Mouse (Mus musculus): ENCODE data around the gene Trim66. TPM values are rescaled to one million over a fixed set of nuclear protein-coding genes. Genes with fewer than 3 reads are reported as not detected.

The Trim66 gene
- polyA plus RNA-seq, 1 experiment from 2014 or later: 0.01 TPM

GRCm38 (mm10) chr7:109445012-109445411 is 62.9 kb downstream of the Trim66 start:
- Histone ChIP-seq H3K27me3 (peaks cover 16% of the 10 kb centered on the region), H3K4me2 (no peak overlapping the region), H3K4me1 (replicated peaks) (no peaks in the 10 kb centered on the region), H3K9ac (no peak overlapping the region), H3K27ac (no peak overlapping the region), H3K36me3 (no peaks in the 10 kb centered on the region), H3K9me3 (replicated peaks) (no peaks in the 10 kb centered on the region), H3K4me3 (replicated peaks) (no peak overlapping the region)
- ATAC-seq (ENCODE audit: low read depth): no peak
- 10% methylated on average over 6 of the region's 6 CpGs for WGBS (ENCODE audit: insufficient replicate concordance)
- DNase-seq: no peak

- Histone ChIP-seq H3K9me3 (replicated peaks) (no peaks in the 10 kb centered on the region), H3K27me3 (peaks cover 38% of the 10 kb centered on the region), H3K4me1 (replicated peaks) (peaks cover 7% of the 10 kb centered on the region), H3K4me2 (no peak overlapping the region), H3K27ac (no peak overlapping the region), H3K36me3 (no peaks in the 10 kb centered on the region), H3K4me3 (replicated peaks) (no peak overlapping the region), H3K9ac (no peak overlapping the region)
- ATAC-seq (ENCODE audit: low read depth) (no peak), DNase-seq (no peak)
- 64% methylated on average over 5 of the region's 5 CpGs for WGBS (ENCODE audit: insufficient replicate concordance)
Observed at GRCm38 (mm10) chr7:109442739-109443138, 65.2 kb downstream of the Trim66 start.

GRCm38 (mm10) chr7:109440697-109441269 is 67.2 kb downstream of the Trim66 start:
- no peak overlapping the region for H3K27ac ChIP-seq
- peaks cover 52% of the 10 kb centered on the region for H3K27me3 ChIP-seq
- H3K36me3 ChIP-seq: no peaks in the 10 kb centered on the region
- no peak for DNase-seq
- H3K9me3 ChIP-seq (replicated peaks): no peaks in the 10 kb centered on the region
- H3K4me1 ChIP-seq (replicated peaks): peaks cover 7% of the 10 kb centered on the region
- no peak for ATAC-seq (ENCODE audit: low read depth)
- no peak overlapping the region for H3K9ac ChIP-seq
- H3K4me3 ChIP-seq (replicated peaks): no peak overlapping the region
- WGBS (ENCODE audit: insufficient replicate concordance): 67% methylated on average over 9 of the region's 9 CpGs
- H3K4me2 ChIP-seq: no peak overlapping the region

GRCm38 (mm10) chr7:109438781-109439591 is 68.9 kb downstream of the Trim66 start, which contains the start of gene Stk33:
Gene Stk33, minus strand, starts transcription at chr7:109439081.
- DNase-seq (no peak), ATAC-seq (ENCODE audit: low read depth) (0 out of 2 replicates have a peak, but pooled peaks have one; percentile 5)
- Histone ChIP-seq H3K4me1 (replicated peaks) (peaks cover 7% of the 10 kb centered on the region), H3K4me3 (replicated peaks) (peak within 1 kb of the TSS; percentile 31), H3K9me3 (replicated peaks) (no peaks in the 10 kb centered on the region), H3K4me2 (peak within 1 kb of the TSS; percentile 60), H3K27ac (no peak within 1 kb of the TSS), H3K36me3 (no peaks in the 10 kb centered on the region), H3K27me3 (peaks cover 52% of the 10 kb centered on the region), H3K9ac (0 out of 2 replicates have a peak within 1 kb of the TSS, but pooled peaks have one; percentile 6)
- WGBS (ENCODE audit: insufficient replicate concordance): 2% methylated on average over 62 of the region's 62 CpGs

GRCm38 (mm10) chr7:109424422-109425159 is 83.3 kb downstream of the Trim66 start:
- no peaks in the 10 kb centered on the region for H3K9me3 ChIP-seq (replicated peaks)
- no peak for ATAC-seq (ENCODE audit: low read depth)
- DNase-seq: no peak
- H3K9ac ChIP-seq: no peak overlapping the region
- H3K4me2 ChIP-seq: no peak overlapping the region
- H3K27me3 ChIP-seq: peaks cover 3% of the 10 kb centered on the region; the same call in 1 of the 2 replicates
- WGBS (ENCODE audit: insufficient replicate concordance): 50% methylated on average over 3 of the region's 3 CpGs
- H3K4me3 ChIP-seq (replicated peaks): no peak overlapping the region
- H3K27ac ChIP-seq: no peak overlapping the region
- no peaks in the 10 kb centered on the region for H3K36me3 ChIP-seq
- H3K4me1 ChIP-seq (replicated peaks): no peaks in the 10 kb centered on the region

GRCm38 (mm10) chr7:109422803-109423202 is 85.1 kb downstream of the Trim66 start:
- ATAC-seq (ENCODE audit: low read depth): no peak
- WGBS (ENCODE audit: insufficient replicate concordance): 63% methylated on average over 8 of the region's 8 CpGs
- Histone ChIP-seq H3K9me3 (replicated peaks) (no peaks in the 10 kb centered on the region), H3K9ac (no peak overlapping the region), H3K27ac (no peak overlapping the region), H3K4me1 (replicated peaks) (no peaks in the 10 kb centered on the region), H3K27me3 (peaks cover 3% of the 10 kb centered on the region; the same call in 1 of the 2 replicates), H3K4me3 (replicated peaks) (no peak overlapping the region), H3K4me2 (no peak overlapping the region), H3K36me3 (no peaks in the 10 kb centered on the region)
- DNase-seq: no peak

GRCm38 (mm10) chr7:109405491-109405890 is 102.4 kb downstream of the Trim66 start:
- H3K36me3 ChIP-seq: no peaks in the 10 kb centered on the region
- H3K4me1 ChIP-seq (replicated peaks): no peaks in the 10 kb centered on the region
- no peaks in the 10 kb centered on the region for H3K9me3 ChIP-seq (replicated peaks)
- no peak overlapping the region for H3K4me3 ChIP-seq (replicated peaks)
- no peaks in the 10 kb centered on the region for H3K27me3 ChIP-seq
- no peak for DNase-seq
- no peak overlapping the region for H3K9ac ChIP-seq
- 55% methylated on average over 7 of the region's 7 CpGs for WGBS (ENCODE audit: insufficient replicate concordance)
- ATAC-seq (ENCODE audit: low read depth): no peak
- no peak overlapping the region for H3K27ac ChIP-seq
- H3K4me2 ChIP-seq: no peak overlapping the region

- no peak overlapping the region for H3K4me2 ChIP-seq
- DNase-seq: no peak
- H3K9me3 ChIP-seq (replicated peaks): no peaks in the 10 kb centered on the region
- no peak overlapping the region for H3K27ac ChIP-seq
- H3K27me3 ChIP-seq: no peaks in the 10 kb centered on the region
- H3K4me3 ChIP-seq (replicated peaks): no peak overlapping the region
- H3K36me3 ChIP-seq: no peaks in the 10 kb centered on the region
- H3K9ac ChIP-seq: no peak overlapping the region
- H3K4me1 ChIP-seq (replicated peaks): no peaks in the 10 kb centered on the region
- ATAC-seq (ENCODE audit: low read depth): no peak
- WGBS (ENCODE audit: insufficient replicate concordance): 36% methylated on average over 3 of the region's 3 CpGs
Observed at GRCm38 (mm10) chr7:109399299-109399698, 108.6 kb downstream of the Trim66 start.

Small RNA genes lying within 50 kb of the gene (microRNA-seq; reads per million reads assigned to microRNA genes)
- 1.8 reads per million for gene Gm47284

Other genes starting within 250 kb of the Trim66 start
- gene Stk33, start 69.1 kb downstream of the Trim66 start, polyA plus RNA-seq (2015; fragmentation: Nextera tagmentation; extraction: Ambion mirVana): not detected in 2 replicates
- 112 and 118 TPM in 2 replicates for gene Rpl27a, start 11.0 kb upstream of the Trim66 start, polyA plus RNA-seq (2015; fragmentation: Nextera tagmentation; extraction: Ambion mirVana)
- gene St5, start 195.5 kb upstream of the Trim66 start, polyA plus RNA-seq (2015; fragmentation: Nextera tagmentation; extraction: Ambion mirVana): 16.5 and 20.3 TPM in 2 replicates
- gene Akip1, start 195.6 kb upstream of the Trim66 start, polyA plus RNA-seq (2015; fragmentation: Nextera tagmentation; extraction: Ambion mirVana): 51.9 and 53.3 TPM in 2 replicates
- 0.07 and 0.08 TPM in 2 replicates for gene BC051019, start 215.7 kb upstream of the Trim66 start, polyA plus RNA-seq (2015; fragmentation: Nextera tagmentation; extraction: Ambion mirVana)
- not detected in 2 replicates for gene Ascl3, start 223.6 kb upstream of the Trim66 start, polyA plus RNA-seq (2015; fragmentation: Nextera tagmentation; extraction: Ambion mirVana)
- 40.8 and 42.6 TPM in 2 replicates for gene Tmem9b, start 244.7 kb upstream of the Trim66 start, polyA plus RNA-seq (2015; fragmentation: Nextera tagmentation; extraction: Ambion mirVana)

Measured in liver, embryonic 13.5 days (tissue).